Mouse (Mus musculus) hindbrain, embryonic 16.5 days (tissue): ENCODE measurements around the gene Rnf123. TPM values are rescaled to one million over a fixed set of nuclear protein-coding genes. Genes with fewer than 3 reads are reported as not detected.
A peak's percentile ranks its signal among the peaks of the same experiment; 100 is the strongest.

Experiments used
- ATAC-seq: fragments of 200-750 bp; cut with Nextera tagmentation; 2 replicates; pipeline ENCODE4 v1.8.0; 2017; ENCODE audit warnings: moderate TSS enrichment, moderate library complexity
- H3K27ac ChIP-seq: fragments of 300-500 bp; sonication (generic); 2 replicates; pipeline ENCODE4 v1.5.1; 2014; ENCODE audit warnings: low read depth, mild to moderate bottlenecking, control low read depth, low read length, moderate library complexity
- H3K27me3 ChIP-seq: fragments of 300-500 bp; sonication (generic); replicated peaks from 2 replicates; pipeline ENCODE4 v1.6.1; 2014; ENCODE audit warnings: low read length; ENCODE audit not compliant: control insufficient read depth, insufficient read depth
- H3K36me3 ChIP-seq: fragments of 300-500 bp; sonication (generic); 2 replicates; pipeline ENCODE4 v1.6.1; 2014; ENCODE audit warnings: mild to moderate bottlenecking, low read length, moderate library complexity, mixed read lengths; ENCODE audit not compliant: control insufficient read depth, insufficient read depth
- H3K4me1 ChIP-seq: fragments of 300-500 bp; sonication (generic); 2 replicates; pipeline ENCODE4 v1.6.1; 2014; ENCODE audit warnings: low read depth, low read length; ENCODE audit not compliant: control insufficient read depth, insufficient read depth
- H3K4me2 ChIP-seq: fragments of 300-500 bp; sonication (generic); 2 replicates; pipeline ENCODE4 v1.6.1; 2014; ENCODE audit warnings: mild to moderate bottlenecking, low read length, control low read depth, moderate library complexity
- H3K4me3 ChIP-seq: fragments of 300-500 bp; sonication (generic); 2 replicates; pipeline ENCODE4 v1.5.1; 2014; ENCODE audit warnings: mild to moderate bottlenecking, low read length, control low read depth, moderate library complexity
- H3K9ac ChIP-seq: fragments of 300-500 bp; sonication (generic); 2 replicates; pipeline ENCODE4 v1.6.1; 2014; ENCODE audit warnings: low read depth, mild to moderate bottlenecking, control low read depth, low read length, moderate library complexity
- H3K9me3 ChIP-seq: fragments of 300-500 bp; sonication (generic); 2 replicates; pipeline ENCODE4 v1.6.1; 2014; ENCODE audit warnings: mild to moderate bottlenecking, low read length, moderate library complexity; ENCODE audit not compliant: control insufficient read depth
- WGBS: fragments of 180-500 bp; shearing (Covaris S2); extraction: QIAGEN DNeasy Blood & Tissue Kit; methylation state at CpG from one replicate; pipeline ENCODE4 v1.1.7; 2014; 5-methylcytosine and 5-hydroxymethylcytosine counted together
- polyA plus RNA-seq: library from polyadenylated mRNA; unstranded; fragments of >200 nt; fragmentation: Nextera tagmentation; extraction: Ambion mirVana; gene quantifications from 2 replicates; pipeline ENCODE4 v1.2.1, GENCODE M21; 2015

Rnf123 gene
- 47.6 and 53.9 TPM in 2 replicates for polyA plus RNA-seq

DNA sequence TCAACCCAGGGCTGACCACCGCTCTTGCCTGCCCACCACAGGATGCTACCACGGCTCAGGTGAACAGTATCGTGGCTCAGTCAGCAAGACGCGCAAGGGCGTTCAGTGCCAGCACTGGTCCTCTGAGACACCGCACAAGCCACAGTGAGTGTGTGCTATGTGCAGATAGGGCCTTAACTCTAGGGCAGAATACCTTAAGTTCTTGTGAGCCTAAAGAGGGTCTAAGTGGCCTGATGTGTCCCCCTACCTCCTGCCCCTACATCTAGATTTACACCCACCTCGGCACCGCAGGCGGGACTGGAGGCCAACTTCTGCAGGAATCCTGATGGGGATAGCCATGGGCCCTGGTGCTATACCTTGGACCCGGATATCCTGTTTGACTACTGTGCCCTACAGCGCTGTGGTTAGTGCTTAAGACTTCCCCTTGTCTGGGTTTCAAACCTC lies at the start of gene Rnf123:
Gene Rnf123, minus strand, starts transcription at position 359 of the 444 bp plus-strand sequence.
- Histone ChIP-seq H3K4me1 (peaks cover 17% of the 10 kb centered on the region), H3K9me3 (no peaks in the 10 kb centered on the region), H3K36me3 (peaks cover 14% of the 10 kb centered on the region; the same call in 1 of the 2 replicates), H3K9ac (peak within 1 kb of the TSS; percentile 11; the same call in 1 of the 2 replicates), H3K27me3 (peaks cover 19% of the 10 kb centered on the region), H3K27ac (no peak within 1 kb of the TSS), H3K4me2 (peak within 1 kb of the TSS; percentile 48), H3K4me3 (peak within 1 kb of the TSS; percentile 21)
- no peak for ATAC-seq
- 36% methylated on average over 12 of the region's 12 CpGs for WGBS

DNA sequence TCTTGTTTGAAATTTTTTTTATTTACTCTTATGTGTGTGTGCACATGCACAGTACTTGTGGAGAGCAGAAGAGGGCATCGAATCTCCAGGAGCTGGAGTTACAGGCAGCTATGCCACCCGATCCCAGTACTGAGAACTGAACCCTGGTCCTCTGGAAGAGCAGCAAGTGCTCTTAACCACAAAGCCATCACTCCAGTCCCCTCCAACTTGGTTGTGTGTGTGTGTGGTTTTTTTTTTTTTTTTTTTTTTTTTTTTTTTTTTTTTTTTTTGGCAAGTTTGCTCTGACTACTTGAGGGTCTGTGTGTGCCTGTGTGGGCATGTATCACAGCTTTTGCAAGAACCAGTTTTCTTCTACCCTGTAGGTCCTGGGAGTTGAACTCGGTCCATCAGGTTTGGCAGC lies 49.2 kb upstream of the Rnf123 start:
- H3K27me3 ChIP-seq, result no peaks in the 10 kb centered on the region
- H3K4me1 ChIP-seq, result no peaks in the 10 kb centered on the region
- no peak overlapping the region for H3K9ac ChIP-seq
- WGBS, result 98% methylated on average over 3 of the region's 3 CpGs
- H3K36me3 ChIP-seq, result no peaks in the 10 kb centered on the region
- no peak for ATAC-seq
- H3K4me3 ChIP-seq, result no peak overlapping the region
- H3K9me3 ChIP-seq, result no peaks in the 10 kb centered on the region
- H3K4me2 ChIP-seq, result no peak overlapping the region
- no peak overlapping the region for H3K27ac ChIP-seq

DNA sequence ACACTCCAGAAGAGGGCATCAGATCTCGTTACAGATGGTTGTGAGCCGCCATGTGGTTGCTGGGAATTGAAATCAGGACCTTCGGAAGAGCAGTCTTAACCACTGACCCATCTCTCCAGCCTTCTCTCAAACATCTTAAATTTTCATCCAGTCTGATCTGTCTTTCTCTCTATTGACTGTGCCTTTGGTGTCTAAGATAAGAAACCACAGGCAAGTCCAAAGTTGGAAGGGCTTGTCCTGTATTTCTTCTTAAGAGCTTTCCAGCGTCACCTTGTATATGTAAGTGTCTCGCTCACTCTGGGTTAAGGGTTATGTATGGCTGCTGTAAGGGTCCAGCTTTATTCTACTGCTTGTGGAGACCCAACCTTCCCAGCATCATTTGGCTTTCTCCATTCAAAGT lies 48.4 kb upstream of the Rnf123 start:
- no peaks in the 10 kb centered on the region for H3K36me3 ChIP-seq
- 86% methylated on average over 5 of the region's 5 CpGs for WGBS

DNA sequence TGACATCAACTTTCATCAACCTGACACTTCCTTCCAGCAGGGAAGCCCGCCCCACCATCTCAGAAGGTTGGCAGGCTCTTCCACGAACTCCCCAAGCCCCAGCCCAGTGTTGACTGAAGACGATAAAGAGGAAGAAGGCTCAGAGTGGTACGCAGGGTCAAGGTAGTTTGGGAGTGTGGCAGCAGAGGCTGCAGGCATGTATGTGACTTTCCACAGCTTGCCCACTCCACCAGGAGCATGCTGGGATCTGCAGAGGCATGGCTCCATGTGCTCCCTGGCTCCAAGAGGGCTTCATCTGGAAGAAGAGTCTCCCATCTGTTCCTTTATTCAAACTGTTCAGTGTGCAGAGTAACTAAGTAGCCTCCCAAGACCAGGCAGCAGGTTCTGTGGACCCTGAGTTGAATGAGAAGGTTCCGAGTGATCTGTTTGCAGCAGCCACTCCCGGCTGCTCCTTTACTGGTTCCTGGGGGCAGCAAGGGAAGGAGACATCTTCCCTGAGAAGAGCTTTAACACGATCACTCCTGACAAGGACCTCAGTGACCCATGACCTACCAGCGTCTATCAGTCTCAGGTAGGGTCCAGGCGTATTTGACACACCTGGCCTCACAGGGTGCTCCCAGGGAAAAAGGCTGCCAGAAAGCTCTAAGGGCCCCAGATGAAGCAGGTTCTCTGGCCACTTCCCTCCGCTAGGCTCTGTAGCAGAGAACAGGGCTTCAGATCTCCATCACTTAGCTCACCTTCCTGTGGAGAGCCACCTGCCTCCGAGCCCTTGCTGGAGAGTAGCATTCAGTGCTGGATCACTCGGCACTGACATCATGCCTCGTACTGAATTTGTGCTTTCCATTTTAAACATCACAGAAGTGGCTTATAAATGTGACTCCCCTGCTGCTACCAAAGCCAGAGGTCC lies 46.1 kb upstream of the Rnf123 start:
- 83% methylated on average over 13 of the region's 13 CpGs for WGBS
- no peak overlapping the region for H3K27ac ChIP-seq
- H3K27me3 ChIP-seq, result no peaks in the 10 kb centered on the region
- H3K9me3 ChIP-seq, result no peaks in the 10 kb centered on the region
- H3K36me3 ChIP-seq, result no peaks in the 10 kb centered on the region
- no peak overlapping the region for H3K9ac ChIP-seq
- no peak for ATAC-seq
- H3K4me2 ChIP-seq, result no peak overlapping the region
- H3K4me1 ChIP-seq, result no peaks in the 10 kb centered on the region
- H3K4me3 ChIP-seq, result no peak overlapping the region

More for the DNA sequence above, 48.4 kb upstream of the Rnf123 start:
- Histone ChIP-seq H3K27me3 (no peaks in the 10 kb centered on the region), H3K9ac (no peak overlapping the region), H3K4me1 (no peaks in the 10 kb centered on the region), H3K27ac (no peak overlapping the region), H3K4me3 (no peak overlapping the region), H3K4me2 (no peak overlapping the region), H3K9me3 (no peaks in the 10 kb centered on the region)
- no peak for ATAC-seq

DNA sequence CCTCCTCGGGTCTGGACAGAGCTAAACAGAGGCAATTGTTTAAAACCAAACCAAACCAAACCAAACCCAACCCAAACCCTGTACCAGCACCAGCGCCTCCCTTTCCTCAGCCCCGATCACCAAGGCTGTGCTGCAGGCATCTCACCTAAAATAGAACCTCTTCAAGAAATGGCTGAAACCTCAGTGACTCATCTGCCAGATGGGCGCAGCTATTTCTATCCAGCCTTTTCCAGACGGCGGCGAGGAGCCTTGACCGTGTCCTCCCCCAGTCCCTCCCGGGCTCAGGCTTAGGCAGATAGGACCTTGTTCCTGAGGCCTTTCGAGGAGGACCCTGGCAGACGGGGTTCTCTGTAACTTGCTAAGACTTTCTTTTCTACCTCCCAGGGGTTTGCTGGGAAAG lies 45.1 kb upstream of the Rnf123 start:
- Histone ChIP-seq H3K27me3 (no peaks in the 10 kb centered on the region), H3K4me3 (no peak overlapping the region), H3K36me3 (no peaks in the 10 kb centered on the region), H3K4me1 (no peaks in the 10 kb centered on the region), H3K9me3 (no peaks in the 10 kb centered on the region), H3K4me2 (no peak overlapping the region), H3K27ac (no peak overlapping the region), H3K9ac (no peak overlapping the region)
- no peak for ATAC-seq
- 86% methylated on average over 11 of the region's 11 CpGs for WGBS

DNA sequence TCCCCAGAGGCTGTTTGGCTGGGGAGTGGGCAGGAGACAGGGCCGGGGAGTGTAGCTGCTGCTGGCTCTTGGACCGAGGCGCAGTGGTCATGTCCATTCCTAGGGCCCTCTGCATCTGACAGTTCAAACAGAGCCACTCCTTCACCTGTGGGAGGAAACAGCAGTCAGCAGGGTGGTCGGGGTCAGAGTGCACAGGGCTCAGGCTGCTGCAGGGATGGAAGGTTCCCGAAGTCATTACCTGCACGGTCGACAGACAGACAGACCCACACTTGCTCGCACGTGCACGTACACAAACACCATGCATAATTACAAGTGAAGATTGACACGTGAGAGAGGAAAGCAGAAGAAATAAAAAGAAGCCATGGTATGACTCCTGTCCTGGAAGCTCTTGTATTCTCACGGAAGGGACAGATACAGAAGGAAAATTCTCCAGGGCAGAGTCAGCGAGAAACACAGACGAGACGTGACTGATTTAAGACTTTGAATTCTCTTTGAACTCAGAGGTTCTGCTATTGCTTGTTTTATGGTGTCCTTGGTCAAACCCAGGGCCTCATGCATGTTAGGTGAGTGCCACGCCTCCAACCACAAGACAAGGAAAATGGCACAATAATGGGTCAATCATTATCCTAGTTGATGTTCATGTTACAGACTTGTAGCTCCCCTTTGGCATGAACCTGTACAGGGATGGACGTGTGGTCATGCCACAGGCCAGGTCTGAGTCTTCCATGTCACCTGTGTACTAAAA lies 43.5 kb upstream of the Rnf123 start:
- H3K27ac ChIP-seq, result no peak overlapping the region
- 86% methylated on average over 17 of the region's 17 CpGs for WGBS
- H3K4me1 ChIP-seq, result no peaks in the 10 kb centered on the region
- H3K4me3 ChIP-seq, result no peak overlapping the region
- H3K36me3 ChIP-seq, result no peaks in the 10 kb centered on the region
- H3K27me3 ChIP-seq, result no peaks in the 10 kb centered on the region
- no peaks in the 10 kb centered on the region for H3K9me3 ChIP-seq
- no peak overlapping the region for H3K9ac ChIP-seq
- H3K4me2 ChIP-seq, result no peak overlapping the region
- no peak for ATAC-seq

DNA sequence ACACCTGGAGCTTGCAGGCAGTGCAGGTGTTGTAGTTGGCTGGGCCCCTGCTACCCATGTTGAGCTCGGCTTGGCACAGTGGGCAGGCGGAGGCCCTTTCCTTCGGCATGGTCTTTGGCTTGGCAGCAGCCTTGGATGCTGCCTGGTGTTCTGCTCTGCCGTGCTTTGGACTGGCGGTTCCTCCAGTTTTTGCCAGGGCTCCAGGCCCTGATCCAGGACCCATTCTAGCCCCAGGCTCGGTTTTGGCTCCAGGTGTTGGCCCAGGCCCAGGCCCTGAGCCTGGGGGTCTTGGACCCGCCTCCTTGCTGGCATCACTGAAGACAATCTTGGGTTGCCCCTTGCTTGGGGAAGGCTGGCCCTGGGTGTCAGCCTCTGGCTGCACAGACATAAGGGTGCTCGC lies 42.6 kb upstream of the Rnf123 start:
- 0 out of 2 replicates have a peak, but pooled peaks have one; percentile 29 for ATAC-seq
- no peak overlapping the region for H3K9ac ChIP-seq
- H3K27ac ChIP-seq, result no peak overlapping the region
- WGBS, result 75% methylated on average over 8 of the region's 8 CpGs
- H3K4me2 ChIP-seq, result no peak overlapping the region
- no peaks in the 10 kb centered on the region for H3K36me3 ChIP-seq
- no peak overlapping the region for H3K4me3 ChIP-seq
- no peaks in the 10 kb centered on the region for H3K27me3 ChIP-seq
- no peaks in the 10 kb centered on the region for H3K4me1 ChIP-seq
- H3K9me3 ChIP-seq, result no peaks in the 10 kb centered on the region

DNA sequence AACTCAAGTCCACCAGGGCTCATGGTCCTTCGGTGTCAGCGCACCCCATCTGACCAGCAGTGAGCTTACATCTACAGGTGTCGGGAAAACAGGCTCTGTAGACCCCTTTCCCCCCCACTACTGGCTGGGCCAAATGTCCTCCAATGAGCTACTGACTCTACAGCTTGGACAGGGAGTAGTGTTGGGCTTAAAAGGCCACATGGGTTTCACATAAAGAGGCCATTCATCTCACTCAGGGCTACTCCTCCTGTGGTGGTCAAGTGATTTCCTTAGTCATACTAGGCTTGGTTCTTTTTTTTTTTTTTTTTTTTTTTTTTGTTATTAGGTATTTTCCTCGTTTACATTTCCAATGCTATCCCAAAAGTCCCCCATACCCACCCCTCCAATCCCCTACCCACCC lies 40.8 kb upstream of the Rnf123 start:
- Histone ChIP-seq H3K4me1 (no peaks in the 10 kb centered on the region), H3K9me3 (no peaks in the 10 kb centered on the region), H3K9ac (no peak overlapping the region), H3K4me3 (no peak overlapping the region), H3K36me3 (no peaks in the 10 kb centered on the region), H3K27ac (no peak overlapping the region), H3K27me3 (no peaks in the 10 kb centered on the region), H3K4me2 (no peak overlapping the region)
- WGBS, result 88% methylated on average over 4 of the region's 4 CpGs
- ATAC-seq, result no peak
